Mouse (Mus musculus) forebrain, embryonic 12.5 days (tissue): ENCODE data around the gene Ptpre. TPM values are rescaled to one million over a fixed set of nuclear protein-coding genes. Genes with fewer than 3 reads are reported as not detected.

Experiments used
- ATAC-seq: fragments of 200-750 bp; cut with Nextera tagmentation; 2 replicates; pipeline ENCODE4 v1.8.0; 2017; ENCODE audit warnings: moderate TSS enrichment; ENCODE audit not compliant: low FRiP score
- H3K27ac ChIP-seq: fragments of 300-500 bp; sonication (generic); 2 replicates; pipeline ENCODE4 v1.5.1; 2016; ENCODE audit warnings: mild to moderate bottlenecking
- H3K27me3 ChIP-seq: fragments of 300-500 bp; sonication (generic); 2 replicates; pipeline ENCODE4 v1.6.1; 2016; ENCODE audit warnings: mild to moderate bottlenecking
- H3K36me3 ChIP-seq: fragments of 300-500 bp; sonication (generic); replicated peaks from 2 replicates; pipeline ENCODE4 v1.6.1; 2016; ENCODE audit warnings: mild to moderate bottlenecking
- H3K4me1 ChIP-seq: fragments of 300-500 bp; sonication (generic); 2 replicates; pipeline ENCODE4 v1.6.1; 2016
- H3K4me2 ChIP-seq: fragments of 300-500 bp; sonication (generic); 2 replicates; pipeline ENCODE4 v1.6.1; 2016; ENCODE audit warnings: mild to moderate bottlenecking, moderate library complexity
- H3K4me3 ChIP-seq: fragments of 300-500 bp; sonication (generic); replicated peaks from 2 replicates; pipeline ENCODE4 v1.5.1; 2016; ENCODE audit warnings: mild to moderate bottlenecking
- H3K9ac ChIP-seq: fragments of 300-500 bp; sonication (generic); 2 replicates; pipeline ENCODE4 v1.6.1; 2016; ENCODE audit warnings: mild to moderate bottlenecking
- H3K9me3 ChIP-seq: fragments of 300-500 bp; sonication (generic); 2 replicates; pipeline ENCODE4 v1.6.1; 2016
- WGBS: fragments of 180-500 bp; shearing (Covaris S2); methylation state at CpG from one replicate; pipeline ENCODE4 v1.1.7; 2016; 5-methylcytosine and 5-hydroxymethylcytosine counted together
- polyA plus RNA-seq: library from polyadenylated mRNA; unstranded; fragments of >200 nt; fragmentation: Nextera tagmentation; extraction: Ambion mirVana; gene quantifications from 2 replicates; pipeline ENCODE4 v1.2.1, GENCODE M21; 2016

The Ptpre gene
- polyA plus RNA-seq, 1 experiment from 2014 or later: 1.3 TPM

GRCm38 (mm10) chr7:135715166-135715565, 177.9 kb downstream of the Ptpre start:
- Histone ChIP-seq H3K27me3 (no peaks in the 10 kb centered on the region), H3K9ac (peak overlapping the region; percentile 86), H3K4me2 (peak overlapping the region; percentile 70), H3K9me3 (no peaks in the 10 kb centered on the region), H3K4me3 (peak overlapping the region; percentile 89), H3K4me1 (peaks cover 31% of the 10 kb centered on the region), H3K27ac (no peak overlapping the region), H3K36me3 (peaks cover 6% of the 10 kb centered on the region)
- 4% methylated on average over 7 of the region's 7 CpGs for WGBS
- ATAC-seq: no peak

GRCm38 (mm10) chr7:135715642-135716444, 178.6 kb downstream of the Ptpre start, which contains the start of gene Mki67:
Mki67 (minus strand) TSS chr7:135716361.
- no peaks in the 10 kb centered on the region for H3K36me3 ChIP-seq
- peaks cover 31% of the 10 kb centered on the region for H3K4me1 ChIP-seq
- H3K4me3 ChIP-seq: peak within 1 kb of the TSS; percentile 89
- H3K27me3 ChIP-seq: no peaks in the 10 kb centered on the region
- H3K9me3 ChIP-seq: no peaks in the 10 kb centered on the region
- H3K9ac ChIP-seq: peak within 1 kb of the TSS; percentile 86
- H3K4me2 ChIP-seq: peak within 1 kb of the TSS; percentile 70
- peak; percentile 20 for ATAC-seq
- peak within 1 kb of the TSS; percentile 78 for H3K27ac ChIP-seq
- under 1% methylated on average over 82 of the region's 82 CpGs for WGBS

GRCm38 (mm10) chr7:135716445-135716877, 179.2 kb downstream of the Ptpre start:
- Histone ChIP-seq H3K4me3 (peak overlapping the region; percentile 89), H3K9ac (peak overlapping the region; percentile 86), H3K4me2 (peak overlapping the region; percentile 70), H3K36me3 (no peaks in the 10 kb centered on the region), H3K27ac (no peak overlapping the region), H3K27me3 (no peaks in the 10 kb centered on the region), H3K4me1 (peaks cover 31% of the 10 kb centered on the region), H3K9me3 (no peaks in the 10 kb centered on the region)
- whole genome bisulfite sequencing: under 1% methylated on average over 27 of the region's 28 CpGs
- ATAC-seq: peak; percentile 98

- Histone ChIP-seq H3K4me1 (peaks cover 31% of the 10 kb centered on the region), H3K9ac (no peak overlapping the region), H3K9me3 (no peaks in the 10 kb centered on the region), H3K4me3 (peak overlapping the region; percentile 89), H3K4me2 (peak overlapping the region; percentile 70), H3K27me3 (no peaks in the 10 kb centered on the region), H3K27ac (no peak overlapping the region), H3K36me3 (no peaks in the 10 kb centered on the region)
- ATAC-seq: no peak
- 71% methylated on average over 7 of the region's 7 CpGs for WGBS
Measured at GRCm38 (mm10) chr7:135716968-135717557, 179.8 kb downstream of the Ptpre start.

- H3K4me3 ChIP-seq: no peak overlapping the region
- ATAC-seq: no peak
- no peak overlapping the region for H3K27ac ChIP-seq
- 77% methylated on average over 7 of the region's 7 CpGs for WGBS
- no peak overlapping the region for H3K9ac ChIP-seq
- peaks cover 5% of the 10 kb centered on the region; the same call in 1 of the 2 replicates for H3K4me1 ChIP-seq
- H3K27me3 ChIP-seq: no peaks in the 10 kb centered on the region
- H3K4me2 ChIP-seq: no peak overlapping the region
- H3K9me3 ChIP-seq: no peaks in the 10 kb centered on the region
- no peaks in the 10 kb centered on the region for H3K36me3 ChIP-seq
Measured at GRCm38 (mm10) chr7:135721436-135721992, 184.2 kb downstream of the Ptpre start.

GRCm38 (mm10) chr7:135722011-135722838, 184.9 kb downstream of the Ptpre start:
- Histone ChIP-seq H3K4me3 (no peak overlapping the region), H3K4me2 (no peak overlapping the region), H3K9me3 (no peaks in the 10 kb centered on the region), H3K36me3 (no peaks in the 10 kb centered on the region), H3K27ac (no peak overlapping the region), H3K4me1 (no peaks in the 10 kb centered on the region), H3K9ac (no peak overlapping the region), H3K27me3 (no peaks in the 10 kb centered on the region)
- ATAC-seq: no peak
- 83% methylated on average over 6 of the region's 6 CpGs for WGBS

- Histone ChIP-seq H3K36me3 (no peaks in the 10 kb centered on the region), H3K4me2 (no peak overlapping the region), H3K9me3 (no peaks in the 10 kb centered on the region), H3K27me3 (no peaks in the 10 kb centered on the region), H3K4me1 (no peaks in the 10 kb centered on the region), H3K4me3 (no peak overlapping the region), H3K9ac (no peak overlapping the region), H3K27ac (no peak overlapping the region)
- ATAC-seq: no peak
- WGBS: 74% methylated on average over 6 of the region's 6 CpGs
Measured at GRCm38 (mm10) chr7:135723672-135724341, 186.5 kb downstream of the Ptpre start.

- H3K9ac ChIP-seq: no peak overlapping the region
- ATAC-seq: no peak
- no peaks in the 10 kb centered on the region for H3K4me1 ChIP-seq
- H3K4me3 ChIP-seq: no peak overlapping the region
- no peaks in the 10 kb centered on the region for H3K27me3 ChIP-seq
- no peaks in the 10 kb centered on the region for H3K36me3 ChIP-seq
- H3K27ac ChIP-seq: no peak overlapping the region
- no peak overlapping the region for H3K4me2 ChIP-seq
- no peaks in the 10 kb centered on the region for H3K9me3 ChIP-seq
- 90% methylated on average over 1 of the region's 1 CpGs for WGBS
Measured at GRCm38 (mm10) chr7:135726707-135727106, 189.4 kb downstream of the Ptpre start.

- Histone ChIP-seq H3K4me2 (no peak overlapping the region), H3K9ac (no peak overlapping the region), H3K27ac (no peak overlapping the region), H3K9me3 (no peaks in the 10 kb centered on the region), H3K4me1 (no peaks in the 10 kb centered on the region), H3K36me3 (no peaks in the 10 kb centered on the region), H3K27me3 (no peaks in the 10 kb centered on the region), H3K4me3 (no peak overlapping the region)
- 92% methylated on average over 12 of the region's 12 CpGs for WGBS
- ATAC-seq: no peak
Measured at GRCm38 (mm10) chr7:135728038-135728437, 190.8 kb downstream of the Ptpre start.

GRCm38 (mm10) chr7:135734379-135734778, 197.1 kb downstream of the Ptpre start:
- H3K36me3 ChIP-seq: no peaks in the 10 kb centered on the region

GRCm38 (mm10) chr7:135734911-135735646, 197.8 kb downstream of the Ptpre start:
- H3K27ac ChIP-seq: no peak overlapping the region
- H3K36me3 ChIP-seq: no peaks in the 10 kb centered on the region
- H3K4me1 ChIP-seq: peaks cover 8% of the 10 kb centered on the region; the same call in 1 of the 2 replicates
- ATAC-seq: no peak
- no peak overlapping the region for H3K4me3 ChIP-seq
- no peaks in the 10 kb centered on the region for H3K9me3 ChIP-seq
- H3K27me3 ChIP-seq: no peaks in the 10 kb centered on the region
- 83% methylated on average over 9 of the region's 9 CpGs for WGBS
- no peak overlapping the region for H3K9ac ChIP-seq
- H3K4me2 ChIP-seq: no peak overlapping the region

More at GRCm38 (mm10) chr7:135734379-135734778, 197.1 kb downstream of the Ptpre start:
- WGBS: 91% methylated on average over 5 of the region's 5 CpGs
- Histone ChIP-seq H3K9me3 (no peaks in the 10 kb centered on the region), H3K27me3 (no peaks in the 10 kb centered on the region), H3K4me1 (peaks cover 8% of the 10 kb centered on the region; the same call in 1 of the 2 replicates), H3K27ac (no peak overlapping the region), H3K4me3 (no peak overlapping the region), H3K9ac (no peak overlapping the region), H3K4me2 (no peak overlapping the region)
- no peak for ATAC-seq
